Mouse (Mus musculus): ENCODE results near the gene Arntl. TPM values are rescaled to one million over a fixed set of nuclear protein-coding genes. Genes with fewer than 3 reads are reported as not detected.

Gene Arntl
- 28.2 TPM for polyA plus RNA-seq (2015; fragmentation: Illumina TruSeq; extraction: RNeasy Lipid Tissue Mini Kit (QIAGEN cat#74804); ENCODE audit: insufficient read depth, low replicate concordance)

DNA sequence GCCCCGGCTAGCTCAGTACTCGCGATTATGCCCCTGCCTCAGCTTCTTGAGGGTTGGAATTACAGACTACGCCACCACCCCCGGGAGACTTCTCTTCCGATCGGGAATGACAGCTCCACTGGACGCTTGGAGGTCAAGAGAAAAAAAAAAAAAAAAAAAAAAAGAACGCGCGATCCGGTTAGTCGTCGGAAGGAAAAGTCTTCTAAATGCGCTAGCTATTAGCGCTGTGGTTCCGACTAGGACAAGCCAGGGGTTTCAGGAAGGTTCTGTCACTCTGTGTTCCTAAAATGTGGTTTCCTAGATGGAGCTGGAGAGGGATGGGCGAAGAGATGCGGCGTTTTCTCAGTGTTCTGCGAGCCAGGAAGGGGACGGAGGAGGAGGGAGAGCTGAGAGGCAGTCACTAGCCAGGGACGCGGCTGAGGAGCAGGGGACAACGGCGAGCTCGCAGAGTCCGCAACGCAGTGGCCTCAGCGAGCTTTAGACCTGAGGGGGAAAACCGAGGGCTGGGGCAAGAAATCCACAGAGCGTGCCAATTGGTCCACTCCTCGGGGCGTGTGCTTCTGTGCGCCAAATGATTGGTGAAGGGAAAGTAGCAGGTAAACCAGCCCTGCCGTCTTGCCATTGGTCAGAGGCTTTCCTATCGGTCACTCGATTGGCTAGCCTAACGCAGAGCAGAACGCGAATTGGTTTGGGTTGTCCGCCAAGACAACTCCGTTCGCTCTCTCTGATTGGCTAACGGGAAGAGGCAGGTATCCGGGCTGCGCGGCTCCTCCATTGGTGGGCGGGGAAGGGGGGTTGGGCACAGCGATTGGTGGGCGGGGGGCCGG lies at the start of gene Arntl:
Arntl (plus strand) TSS at position 822 of the 827 bp plus-strand sequence.

Other genes starting within 250 kb of the Arntl start
- gene Btbd10, start 161.9 kb downstream of the Arntl start, polyA plus RNA-seq (2015; fragmentation: Illumina TruSeq; extraction: RNeasy Lipid Tissue Mini Kit (QIAGEN cat#74804); ENCODE audit: insufficient read depth, low replicate concordance), result 24.4 TPM
- not detected for gene Pth, start 181.1 kb downstream of the Arntl start, polyA plus RNA-seq (2015; fragmentation: Illumina TruSeq; extraction: RNeasy Lipid Tissue Mini Kit (QIAGEN cat#74804); ENCODE audit: insufficient read depth, low replicate concordance)